Mouse (Mus musculus): ENCODE data around the gene Tle2. TPM values are rescaled to one million over a fixed set of nuclear protein-coding genes. Genes with fewer than 3 reads are reported as not detected.

The Tle2 gene
- polyA plus RNA-seq (2015; fragmentation: Nextera tagmentation; extraction: Ambion mirVana), result 29.2 and 30.8 TPM in 2 replicates

DNA sequence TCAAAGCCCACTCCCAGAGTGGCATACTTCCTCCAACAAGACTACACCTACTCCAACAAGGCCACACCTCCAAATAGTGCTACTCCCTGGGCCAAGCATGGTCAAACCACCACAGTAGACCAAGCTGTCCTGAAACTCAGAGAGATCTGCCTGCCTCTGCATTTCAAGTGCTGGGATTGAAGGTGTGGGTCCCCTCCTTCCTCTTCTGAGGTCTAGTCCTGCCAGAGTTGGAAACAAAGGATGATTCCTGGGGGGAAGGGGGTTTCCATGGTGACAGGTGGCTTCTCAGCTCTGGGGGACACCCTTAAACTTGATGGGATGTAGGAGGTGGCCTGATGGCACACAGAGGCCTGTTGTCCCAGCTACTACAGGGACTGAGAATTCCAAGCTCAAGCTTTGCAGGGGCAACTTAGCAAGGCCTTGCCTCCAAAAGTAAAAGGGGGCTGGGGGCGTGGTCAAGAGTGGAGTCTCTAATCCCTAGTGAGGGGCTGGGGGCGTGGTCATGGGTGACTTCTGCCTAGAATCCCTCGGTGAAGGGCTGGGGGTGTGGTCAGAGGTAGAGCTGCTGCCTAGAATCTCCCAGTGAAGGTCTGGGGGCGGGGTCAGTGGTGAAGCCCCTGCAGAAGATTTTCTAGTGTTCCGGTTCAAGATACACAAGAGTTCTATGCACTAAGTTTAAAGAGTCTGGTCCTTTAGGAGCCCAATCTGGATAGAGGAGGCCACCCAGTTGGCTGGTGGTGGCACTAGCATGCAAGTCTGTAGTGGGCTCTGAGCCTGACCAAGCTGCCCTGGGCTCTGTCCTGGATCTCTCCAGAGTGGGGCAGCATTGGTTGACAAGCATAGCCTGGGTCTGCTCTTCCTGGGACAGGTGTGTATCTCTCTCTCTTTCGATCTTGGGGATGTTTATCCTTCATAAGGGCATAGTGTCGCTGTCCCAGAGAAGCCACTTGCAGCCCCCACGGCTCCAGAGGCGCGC lies at the start of gene Tle2:
Gene Tle2, plus strand, starts transcription at position 481 of the 976 bp plus-strand sequence.
- Histone ChIP-seq H3K4me2 (ENCODE audit: low read length) (peak within 1 kb of the TSS; percentile 75), H3K9ac (ENCODE audit: low read depth, low read length) (peak within 1 kb of the TSS; percentile 57), H3K36me3 (ENCODE audit: insufficient read depth, low read length) (peaks cover 4% of the 10 kb centered on the region; the same call in 1 of the 2 replicates), H3K9me3 (replicated peaks; ENCODE audit: low read length) (no peaks in the 10 kb centered on the region), H3K4me3 (replicated peaks; ENCODE audit: low read depth, low read length) (peak within 1 kb of the TSS; percentile 47), H3K4me1 (replicated peaks; ENCODE audit: insufficient read depth, low read length) (peaks cover 24% of the 10 kb centered on the region), H3K27ac (peak within 1 kb of the TSS; percentile 47; the same call in 1 of the 2 replicates), H3K27me3 (ENCODE audit: insufficient read depth, low read length) (0 out of 2 replicates have a peak, but pooled peaks cover 6% of the 10 kb centered on the region)
- DNase-seq (ENCODE audit: low spot score), result peak; percentile 51
- WGBS, result 26% methylated on average over 10 of the region's 10 CpGs
- no peak for ATAC-seq (replicated peaks; ENCODE audit: low FRiP score, low read depth)
- no peak for TF ChIP-seq CTCF (IDR thresholded peaks at IDR 0.05; ENCODE audit: low read depth)

DNA sequence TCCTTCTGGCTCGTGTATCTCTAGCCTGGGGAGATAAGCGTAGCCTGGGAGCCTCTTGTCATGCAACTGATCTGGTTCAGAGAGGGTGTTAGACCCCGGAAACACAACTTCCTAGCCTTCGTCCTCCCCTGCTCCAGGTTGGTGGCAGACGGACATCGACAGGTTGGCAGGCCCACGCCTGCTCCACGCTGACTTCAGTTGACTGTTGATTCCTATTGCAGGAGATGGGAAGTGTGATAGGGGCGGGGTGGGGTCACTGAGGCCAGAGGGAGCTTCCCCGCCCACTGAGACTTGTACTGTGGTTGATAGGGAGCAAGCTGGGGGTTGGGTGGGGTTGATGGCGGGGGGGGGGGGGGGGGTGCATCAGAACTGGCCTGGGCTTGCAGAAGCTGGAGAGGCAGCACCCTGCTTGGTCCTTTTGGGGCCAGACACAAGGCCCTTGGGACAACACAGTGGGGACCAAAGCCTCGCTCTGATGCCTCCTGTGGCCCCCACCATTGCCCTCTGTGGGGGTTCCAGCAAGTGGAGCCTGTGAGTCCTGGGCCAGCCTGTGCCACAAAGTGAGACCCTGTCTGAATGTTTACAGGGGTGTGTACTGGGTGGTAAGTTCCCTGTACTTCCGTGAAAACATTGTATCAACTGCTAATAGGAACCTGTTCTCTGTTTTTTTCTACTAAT lies 49.2 kb upstream of the Tle2 start:
- Histone ChIP-seq H3K27ac (no peak overlapping the region), H3K27me3 (ENCODE audit: insufficient read depth, low read length) (no peaks in the 10 kb centered on the region), H3K4me1 (replicated peaks; ENCODE audit: insufficient read depth, low read length) (no peaks in the 10 kb centered on the region), H3K4me3 (replicated peaks; ENCODE audit: low read depth, low read length) (no peak overlapping the region), H3K36me3 (ENCODE audit: insufficient read depth, low read length) (peaks cover 12% of the 10 kb centered on the region; the same call in 1 of the 2 replicates), H3K9me3 (replicated peaks; ENCODE audit: low read length) (no peaks in the 10 kb centered on the region), H3K4me2 (ENCODE audit: low read length) (no peak overlapping the region), H3K9ac (ENCODE audit: low read depth, low read length) (no peak overlapping the region)
- WGBS, result 55% methylated on average over 12 of the region's 13 CpGs
- no peak for TF ChIP-seq CTCF (IDR thresholded peaks at IDR 0.05; ENCODE audit: low read depth)
- ATAC-seq (replicated peaks; ENCODE audit: low FRiP score, low read depth), result no peak
- no peak for DNase-seq (ENCODE audit: low spot score)

DNA sequence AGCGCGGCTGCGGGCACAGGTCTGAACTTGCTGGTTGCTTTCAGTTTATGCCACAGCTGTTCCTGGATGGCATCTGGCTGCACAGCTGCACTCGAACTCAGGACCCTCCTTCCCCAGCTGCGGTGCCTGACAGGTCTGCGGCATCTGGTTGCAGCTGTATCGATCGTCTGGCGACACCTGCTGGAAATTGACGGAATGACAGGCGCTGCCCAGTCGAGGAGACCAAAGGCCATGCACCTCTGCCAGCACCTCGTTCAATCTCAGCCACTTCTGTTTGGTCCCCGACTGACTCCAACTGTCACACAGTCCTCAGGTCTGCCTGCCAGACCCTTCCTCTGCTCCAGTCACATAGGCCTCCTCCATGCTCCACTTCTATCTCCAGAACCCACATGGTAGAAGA lies 47.6 kb upstream of the Tle2 start:
- ATAC-seq (replicated peaks; ENCODE audit: low FRiP score, low read depth) (no peak; the same call in 1 of the 2 replicates), DNase-seq (ENCODE audit: low spot score) (peak; percentile 60)
- Histone ChIP-seq H3K4me1 (replicated peaks; ENCODE audit: insufficient read depth, low read length) (no peaks in the 10 kb centered on the region), H3K9ac (ENCODE audit: low read depth, low read length) (no peak overlapping the region), H3K4me2 (ENCODE audit: low read length) (no peak overlapping the region), H3K27me3 (ENCODE audit: insufficient read depth, low read length) (no peaks in the 10 kb centered on the region), H3K9me3 (replicated peaks; ENCODE audit: low read length) (no peaks in the 10 kb centered on the region), H3K36me3 (ENCODE audit: insufficient read depth, low read length) (peaks cover 21% of the 10 kb centered on the region; the same call in 1 of the 2 replicates), H3K27ac (no peak overlapping the region), H3K4me3 (replicated peaks; ENCODE audit: low read depth, low read length) (no peak overlapping the region)
- peak; percentile 88 for TF ChIP-seq CTCF (IDR thresholded peaks at IDR 0.05; ENCODE audit: low read depth)
- WGBS, result 11% methylated on average over 14 of the region's 14 CpGs

DNA sequence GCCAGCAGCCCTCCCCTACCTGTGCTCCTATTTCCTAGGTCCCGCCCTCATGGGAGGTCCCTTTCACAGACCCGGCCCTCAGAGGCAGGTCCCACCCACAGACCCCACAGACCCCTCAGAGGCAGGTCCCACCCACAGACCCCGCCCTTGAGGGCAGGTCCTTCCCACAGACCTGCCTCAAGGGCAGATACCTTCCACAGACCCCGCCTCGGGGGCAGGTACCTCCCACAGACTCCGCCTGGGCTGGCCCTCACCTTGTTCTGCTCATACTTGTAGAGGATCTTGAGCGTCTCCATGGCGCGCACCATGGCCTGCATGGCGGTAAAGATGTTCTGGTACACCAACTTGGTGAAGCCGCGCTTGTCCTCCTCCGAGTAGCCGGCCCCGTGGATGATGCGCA lies 39.5 kb upstream of the Tle2 start:
- Histone ChIP-seq H3K27me3 (ENCODE audit: insufficient read depth, low read length) (no peaks in the 10 kb centered on the region), H3K27ac (no peak overlapping the region), H3K9me3 (replicated peaks; ENCODE audit: low read length) (no peaks in the 10 kb centered on the region), H3K9ac (ENCODE audit: low read depth, low read length) (no peak overlapping the region), H3K4me3 (replicated peaks; ENCODE audit: low read depth, low read length) (no peak overlapping the region), H3K4me2 (ENCODE audit: low read length) (no peak overlapping the region), H3K36me3 (ENCODE audit: insufficient read depth, low read length) (peaks cover 23% of the 10 kb centered on the region; the same call in 1 of the 2 replicates), H3K4me1 (replicated peaks; ENCODE audit: insufficient read depth, low read length) (no peaks in the 10 kb centered on the region)
- 67% methylated on average over 16 of the region's 16 CpGs for WGBS
- TF ChIP-seq CTCF (IDR thresholded peaks at IDR 0.05; ENCODE audit: low read depth), result no peak
- ATAC-seq (replicated peaks; ENCODE audit: low FRiP score, low read depth) (no peak), DNase-seq (ENCODE audit: low spot score) (no peak)

DNA sequence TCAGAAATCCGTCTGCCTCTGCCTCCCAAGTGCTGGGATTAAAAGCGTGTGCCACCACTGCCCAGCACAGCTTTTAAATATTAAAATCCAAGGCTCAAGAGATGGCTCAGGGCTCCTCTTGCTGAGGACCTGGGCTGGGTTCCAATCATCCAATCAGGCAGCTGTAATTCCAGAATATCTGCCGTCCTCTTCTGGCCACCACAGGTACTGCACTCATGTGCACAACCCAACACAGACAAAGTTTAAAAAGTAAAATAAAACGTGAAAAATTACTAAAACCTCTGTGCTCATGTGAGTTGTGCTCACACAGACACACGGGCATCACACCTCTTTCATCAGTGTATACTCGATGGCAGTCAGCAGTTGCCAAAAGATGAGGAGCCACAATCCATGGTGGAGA lies 37.6 kb upstream of the Tle2 start:
- no peak overlapping the region for H3K27ac ChIP-seq
- ATAC-seq (replicated peaks; ENCODE audit: low FRiP score, low read depth) (no peak), DNase-seq (ENCODE audit: low spot score) (no peak)
- H3K36me3 ChIP-seq (ENCODE audit: insufficient read depth, low read length), result peaks cover 12% of the 10 kb centered on the region; the same call in 1 of the 2 replicates
- H3K4me2 ChIP-seq (ENCODE audit: low read length), result no peak overlapping the region
- H3K27me3 ChIP-seq (ENCODE audit: insufficient read depth, low read length), result no peaks in the 10 kb centered on the region
- H3K9ac ChIP-seq (ENCODE audit: low read depth, low read length), result no peak overlapping the region
- TF ChIP-seq CTCF (IDR thresholded peaks at IDR 0.05; ENCODE audit: low read depth), result peak; percentile 57; the same call in 1 of the 2 replicates
- H3K9me3 ChIP-seq (replicated peaks; ENCODE audit: low read length), result no peaks in the 10 kb centered on the region
- H3K4me3 ChIP-seq (replicated peaks; ENCODE audit: low read depth, low read length), result no peak overlapping the region
- H3K4me1 ChIP-seq (replicated peaks; ENCODE audit: insufficient read depth, low read length), result peaks cover 5% of the 10 kb centered on the region
- WGBS, result 81% methylated on average over 6 of the region's 6 CpGs

DNA sequence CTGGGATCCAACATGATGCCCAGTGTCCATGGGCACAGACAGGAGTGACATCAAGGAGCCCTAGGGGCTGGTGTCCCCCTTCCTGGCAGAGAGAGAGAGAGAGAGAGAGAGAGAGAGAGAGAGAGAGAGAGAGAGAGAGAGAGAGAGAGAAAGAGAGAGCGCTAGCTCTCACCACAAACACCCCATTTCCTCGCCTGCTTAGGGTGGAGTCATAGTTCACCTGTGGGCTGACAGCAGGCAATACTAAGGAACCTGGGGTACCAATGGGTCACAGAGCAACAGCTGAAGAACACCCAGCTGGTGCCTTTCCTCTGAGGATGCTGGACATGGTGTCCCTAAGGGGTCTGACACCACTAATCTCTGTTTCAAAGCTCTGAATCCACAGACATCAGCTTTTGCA lies 36.9 kb upstream of the Tle2 start:
- no peaks in the 10 kb centered on the region for H3K27me3 ChIP-seq (ENCODE audit: insufficient read depth, low read length)
- H3K9ac ChIP-seq (ENCODE audit: low read depth, low read length), result no peak overlapping the region
- DNase-seq (ENCODE audit: low spot score) (no peak), ATAC-seq (replicated peaks; ENCODE audit: low FRiP score, low read depth) (no peak)
- TF ChIP-seq CTCF (IDR thresholded peaks at IDR 0.05; ENCODE audit: low read depth), result no peak
- no peaks in the 10 kb centered on the region for H3K9me3 ChIP-seq (replicated peaks; ENCODE audit: low read length)
- H3K36me3 ChIP-seq (ENCODE audit: insufficient read depth, low read length), result peaks cover 8% of the 10 kb centered on the region; the same call in 1 of the 2 replicates
- H3K27ac ChIP-seq, result no peak overlapping the region
- no peak overlapping the region for H3K4me2 ChIP-seq (ENCODE audit: low read length)
- H3K4me1 ChIP-seq (replicated peaks; ENCODE audit: insufficient read depth, low read length), result peaks cover 12% of the 10 kb centered on the region
- H3K4me3 ChIP-seq (replicated peaks; ENCODE audit: low read depth, low read length), result no peak overlapping the region
- WGBS, result 92% methylated on average over 2 of the region's 2 CpGs
